Mouse (Mus musculus) thymus, postnatal 4 days (tissue): Measurements from ENCODE around the gene Tmcc1.
A peak's percentile ranks its signal among the peaks of the same experiment; 100 is the strongest.

Experiments
- DNase-seq: peaks from one replicate; pipeline ENCODE4 v3.0.0; 2021

Tmcc1 gene

GRCm38 (mm10) chr6:116009426-116009825 lies 183.9 kb downstream of the Tmcc1 start:
- no peak for DNase-seq

- peak; percentile 90 for DNase-seq
These were observed 185.6 kb downstream of the Tmcc1 start for GRCm38 (mm10) chr6:116007561-116008173.

GRCm38 (mm10) chr6:116006731-116007130 lies 186.6 kb downstream of the Tmcc1 start:
- peak; percentile 17 for DNase-seq

GRCm38 (mm10) chr6:116005959-116006288 lies 187.4 kb downstream of the Tmcc1 start:
- no peak for DNase-seq

- DNase-seq, result no peak
These were observed 187.9 kb downstream of the Tmcc1 start for GRCm38 (mm10) chr6:116005275-116005958.

GRCm38 (mm10) chr6:116004716-116005115 lies 188.6 kb downstream of the Tmcc1 start:
- DNase-seq, result no peak

GRCm38 (mm10) chr6:116004069-116004468 lies 189.2 kb downstream of the Tmcc1 start:
- peak; percentile 44 for DNase-seq

- DNase-seq, result peak; percentile 55
These were observed 189.8 kb downstream of the Tmcc1 start for GRCm38 (mm10) chr6:116003516-116003915.

- DNase-seq, result no peak
These were observed 190.8 kb downstream of the Tmcc1 start for GRCm38 (mm10) chr6:116002311-116003104.

- no peak for DNase-seq
These were observed 192.4 kb downstream of the Tmcc1 start for GRCm38 (mm10) chr6:116000851-116001250.

- peak; percentile 46 for DNase-seq
These were observed 194.1 kb downstream of the Tmcc1 start for GRCm38 (mm10) chr6:115999227-115999626.

GRCm38 (mm10) chr6:115998758-115999157 lies 194.5 kb downstream of the Tmcc1 start:
- DNase-seq, result peak; percentile 9

- no peak for DNase-seq
These were observed 195.5 kb downstream of the Tmcc1 start for GRCm38 (mm10) chr6:115997726-115998311.

- peak; percentile 76 for DNase-seq
These were observed 197.0 kb downstream of the Tmcc1 start for GRCm38 (mm10) chr6:115996171-115996851.

GRCm38 (mm10) chr6:115995531-115995941 lies 197.8 kb downstream of the Tmcc1 start:
- DNase-seq, result peak; percentile 50

- peak; percentile 98 for DNase-seq
These were observed 198.3 kb downstream of the Tmcc1 start, which contains the start of gene Plxnd1 for GRCm38 (mm10) chr6:115994877-115995520. Gene Plxnd1, minus strand, starts transcription at chr6:115995005.

- DNase-seq, result peak; percentile 69
These were observed 199.0 kb downstream of the Tmcc1 start for GRCm38 (mm10) chr6:115994146-115994876.

GRCm38 (mm10) chr6:115993463-115994145 lies 199.7 kb downstream of the Tmcc1 start:
- DNase-seq, result peak; percentile 79

GRCm38 (mm10) chr6:115992981-115993380 lies 200.3 kb downstream of the Tmcc1 start:
- peak; percentile 51 for DNase-seq

- DNase-seq, result peak; percentile 60
These were observed 201.2 kb downstream of the Tmcc1 start for GRCm38 (mm10) chr6:115991881-115992620.
